Mouse (Mus musculus) ES-Bruce4 (cell line): Measurements from ENCODE around the gene Rftn2. TPM values are rescaled to one million over a fixed set of nuclear protein-coding genes. Genes with fewer than 3 reads are reported as not detected.

ENCODE experiments used
- H3K27ac ChIP-seq: 2 replicates; pipeline ENCODE4 v1.5.1; 2012; ENCODE audit warnings: low read length, inconsistent platforms; ENCODE audit not compliant: insufficient read depth
- H3K27me3 ChIP-seq: 2 replicates; pipeline ENCODE4 v1.6.1; 2012; ENCODE audit warnings: mild to moderate bottlenecking, low read length, inconsistent platforms; ENCODE audit not compliant: control insufficient read depth, poor library complexity, insufficient read depth, severe bottlenecking
- H3K36me3 ChIP-seq: 2 replicates; pipeline ENCODE4 v1.6.1; 2012; ENCODE audit warnings: inconsistent platforms, mild to moderate bottlenecking, low read length, moderate library complexity; ENCODE audit not compliant: control insufficient read depth, poor library complexity, insufficient read depth, severe bottlenecking
- H3K4me1 ChIP-seq: one replicate; pipeline ENCODE4 v1.8.1; 2011; ENCODE audit warnings: low read length; ENCODE audit not compliant: control insufficient read depth, insufficient read depth
- H3K4me3 ChIP-seq: 2 replicates; pipeline ENCODE4 v1.5.1; 2011; ENCODE audit warnings: low read depth, mild to moderate bottlenecking, low read length
- H3K9ac ChIP-seq: 2 replicates; pipeline ENCODE4 v1.6.1; 2012; ENCODE audit warnings: low read depth, mild to moderate bottlenecking, inconsistent platforms; ENCODE audit not compliant: poor library complexity, severe bottlenecking
- H3K9me3 ChIP-seq: replicated peaks from 2 replicates; pipeline ENCODE4 v1.6.1; 2012; ENCODE audit warnings: mild to moderate bottlenecking, low read length, inconsistent platforms; ENCODE audit not compliant: control insufficient read depth, poor library complexity, insufficient read depth, severe bottlenecking
- CTCF ChIP-seq: IDR thresholded peaks from one replicate; pipeline ENCODE4 v1.8.1; 2011; ENCODE audit warnings: low read depth, low read length
- EP300 ChIP-seq: IDR thresholded peaks from 2 replicates; pipeline ENCODE4 v1.6.1; 2011; ENCODE audit warnings: low read depth, low read length; ENCODE audit not compliant: insufficient read depth
- POLR2A ChIP-seq: IDR thresholded peaks from one replicate; pipeline ENCODE4 v1.8.1; 2011; ENCODE audit warnings: low read length; ENCODE audit not compliant: insufficient read depth
- polyA plus RNA-seq: library from polyadenylated mRNA; stranded (reverse); fragments of >200 nt; gene quantifications from 2 replicates; pipeline ENCODE4 v1.2.4, GENCODE M21; 2011; ENCODE audit warnings: low read depth; ENCODE audit not compliant: missing spikeins, insufficient read depth, insufficient read length

Gene Rftn2
- polyA plus RNA-seq, 1 experiment = 0.43 TPM

DNA sequence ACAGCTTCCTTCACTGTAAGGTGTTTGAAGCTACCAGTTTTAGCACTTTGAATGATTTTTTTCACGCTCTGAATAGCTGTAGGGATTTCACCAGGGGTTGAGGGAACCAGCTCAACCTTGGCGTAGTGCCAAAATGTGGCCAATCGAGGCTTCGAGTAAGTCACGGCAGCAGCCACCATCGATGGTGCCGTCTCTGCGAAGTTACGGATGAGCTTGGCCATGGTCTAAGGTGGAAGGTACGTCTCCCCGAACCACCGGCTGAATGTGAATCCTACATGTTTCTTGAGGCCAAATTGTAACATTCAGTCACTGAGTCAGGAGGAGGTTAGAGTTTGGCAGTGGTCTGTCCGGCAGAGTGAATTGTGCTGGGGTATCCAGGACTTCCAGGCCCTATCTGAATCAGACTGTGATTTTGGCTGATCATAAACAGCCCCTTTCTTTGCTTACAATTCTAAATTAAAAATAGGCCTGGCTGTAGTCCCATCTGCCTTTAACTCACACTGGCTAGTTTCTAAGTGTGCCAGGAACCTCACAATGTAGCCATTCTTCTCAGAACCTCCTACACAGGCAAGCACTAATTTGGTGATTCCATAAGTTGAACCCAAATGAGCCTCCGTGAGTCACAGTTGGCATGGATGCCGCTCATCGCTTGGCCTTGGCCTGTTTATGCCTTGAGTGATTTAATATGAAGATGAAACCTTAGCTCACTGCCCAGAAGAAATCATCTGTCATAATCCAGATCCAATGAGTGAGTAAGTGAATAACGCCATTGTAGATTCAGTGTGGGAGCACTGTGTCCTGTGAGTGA is 65.5 kb downstream of the Rftn2 start:
- no peaks in the 10 kb centered on the region for H3K9me3 ChIP-seq
- H3K4me1 ChIP-seq = peaks cover 5% of the 10 kb centered on the region
- TF ChIP-seq POLR2A (no peak), CTCF (no peak), EP300 (no peak)
- H3K36me3 ChIP-seq = peaks cover 3% of the 10 kb centered on the region; the same call in 1 of the 2 replicates
- no peak overlapping the region for H3K9ac ChIP-seq
- no peak overlapping the region for H3K27ac ChIP-seq
- no peaks in the 10 kb centered on the region for H3K27me3 ChIP-seq
- H3K4me3 ChIP-seq = no peak overlapping the region

DNA sequence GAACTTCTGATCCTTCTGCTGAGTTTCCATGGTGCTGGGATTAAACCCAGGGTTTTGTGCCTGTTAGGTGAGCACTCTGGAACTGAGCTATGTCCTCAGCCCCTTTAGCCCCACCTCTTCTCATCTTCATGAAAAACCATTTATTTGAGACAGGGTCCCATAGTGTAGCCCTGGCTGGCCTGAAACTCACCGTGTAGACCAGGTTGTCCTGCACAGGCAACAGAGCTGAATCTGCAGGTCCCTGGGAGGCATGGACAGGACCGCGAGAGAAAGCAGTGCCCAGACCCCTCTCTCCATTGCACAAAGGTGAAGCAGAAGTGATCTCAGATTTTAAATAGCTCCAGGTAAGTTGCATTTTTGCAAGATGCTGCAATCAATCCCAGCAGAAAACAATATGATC is 66.4 kb downstream of the Rftn2 start:
- Histone ChIP-seq H3K27ac (no peak overlapping the region), H3K36me3 (peaks cover 6% of the 10 kb centered on the region; the same call in 1 of the 2 replicates), H3K4me1 (peaks cover 5% of the 10 kb centered on the region), H3K27me3 (no peaks in the 10 kb centered on the region), H3K4me3 (no peak overlapping the region), H3K9me3 (no peaks in the 10 kb centered on the region), H3K9ac (no peak overlapping the region)
- TF ChIP-seq POLR2A = no peak
- no peak for TF ChIP-seq EP300
- TF ChIP-seq CTCF = no peak

DNA sequence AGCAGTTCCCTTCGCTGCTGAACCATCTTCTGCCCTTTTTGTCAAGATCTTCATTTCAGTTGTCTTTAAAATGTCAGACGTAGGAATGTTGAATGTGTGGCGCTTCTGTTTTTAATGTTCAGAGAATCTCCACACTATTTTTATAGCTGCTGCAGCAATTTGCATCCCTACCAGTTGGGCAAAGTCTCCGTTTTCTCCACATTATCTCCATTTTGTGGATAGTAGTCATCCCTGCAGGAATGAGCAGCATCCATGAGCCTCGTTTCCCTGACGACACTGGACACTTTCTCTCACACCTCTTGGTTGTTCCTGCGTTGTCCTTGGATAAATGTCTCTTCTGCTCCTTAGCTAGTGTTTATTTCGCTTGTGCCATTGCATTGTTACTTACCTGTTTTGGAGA is 67.8 kb downstream of the Rftn2 start:
- Histone ChIP-seq H3K9me3 (no peaks in the 10 kb centered on the region), H3K36me3 (peaks cover 6% of the 10 kb centered on the region; the same call in 1 of the 2 replicates), H3K4me3 (no peak overlapping the region), H3K4me1 (peaks cover 1% of the 10 kb centered on the region), H3K27me3 (no peaks in the 10 kb centered on the region), H3K9ac (no peak overlapping the region), H3K27ac (no peak overlapping the region)
- TF ChIP-seq CTCF (no peak), EP300 (no peak), POLR2A (no peak)

DNA sequence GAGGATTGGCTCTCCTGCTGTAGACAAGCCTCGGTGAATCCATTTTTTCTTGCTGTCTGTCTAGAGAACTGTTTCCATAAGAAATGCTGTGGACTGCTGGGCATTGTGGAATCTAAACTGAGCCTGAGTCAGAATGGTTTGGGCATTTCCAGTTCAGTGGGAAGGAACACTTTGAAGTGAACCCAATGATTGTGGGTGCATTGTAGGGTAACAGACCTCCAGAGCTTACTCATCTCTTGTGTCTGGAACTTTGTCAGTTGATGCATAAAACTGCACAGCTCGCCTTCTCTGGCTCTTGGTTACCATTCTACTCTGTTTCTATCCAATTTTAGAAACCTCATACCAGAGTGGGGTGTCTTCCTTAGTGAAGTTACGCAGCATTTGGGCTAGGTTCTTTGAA is 68.4 kb downstream of the Rftn2 start:
- H3K9me3 ChIP-seq = no peaks in the 10 kb centered on the region
- peaks cover 8% of the 10 kb centered on the region; the same call in 1 of the 2 replicates for H3K36me3 ChIP-seq
- H3K4me1 ChIP-seq = no peaks in the 10 kb centered on the region
- H3K9ac ChIP-seq = no peak overlapping the region
- no peaks in the 10 kb centered on the region for H3K27me3 ChIP-seq
- no peak for TF ChIP-seq CTCF
- no peak for TF ChIP-seq EP300
- no peak for TF ChIP-seq POLR2A
- H3K27ac ChIP-seq = no peak overlapping the region
- no peak overlapping the region for H3K4me3 ChIP-seq

DNA sequence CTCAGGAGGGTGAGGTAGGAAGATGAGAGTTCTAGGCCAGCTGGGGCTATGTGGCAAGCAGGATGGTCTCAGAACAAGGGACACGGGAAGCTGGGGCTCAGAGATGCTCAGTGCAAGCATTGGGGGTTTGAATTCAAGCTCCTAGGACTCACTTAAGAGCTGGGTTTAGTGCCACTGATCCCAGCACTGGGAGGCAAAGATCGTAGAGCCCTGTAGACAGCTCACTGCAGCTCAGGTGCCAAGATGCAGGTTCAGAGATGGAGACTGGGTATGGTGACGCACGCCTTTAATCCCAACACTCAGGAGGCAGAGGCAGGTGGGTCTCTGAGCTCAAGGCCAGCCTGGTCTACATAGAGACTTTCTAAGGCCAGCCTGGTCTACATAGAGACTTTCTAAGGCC is 69.3 kb downstream of the Rftn2 start:
- no peaks in the 10 kb centered on the region for H3K27me3 ChIP-seq
- H3K4me3 ChIP-seq = no peak overlapping the region
- H3K9ac ChIP-seq = no peak overlapping the region
- peaks cover 15% of the 10 kb centered on the region for H3K36me3 ChIP-seq
- no peak for TF ChIP-seq POLR2A
- no peak for TF ChIP-seq EP300
- TF ChIP-seq CTCF = no peak
- H3K9me3 ChIP-seq = no peaks in the 10 kb centered on the region
- H3K4me1 ChIP-seq = no peaks in the 10 kb centered on the region
- no peak overlapping the region for H3K27ac ChIP-seq

DNA sequence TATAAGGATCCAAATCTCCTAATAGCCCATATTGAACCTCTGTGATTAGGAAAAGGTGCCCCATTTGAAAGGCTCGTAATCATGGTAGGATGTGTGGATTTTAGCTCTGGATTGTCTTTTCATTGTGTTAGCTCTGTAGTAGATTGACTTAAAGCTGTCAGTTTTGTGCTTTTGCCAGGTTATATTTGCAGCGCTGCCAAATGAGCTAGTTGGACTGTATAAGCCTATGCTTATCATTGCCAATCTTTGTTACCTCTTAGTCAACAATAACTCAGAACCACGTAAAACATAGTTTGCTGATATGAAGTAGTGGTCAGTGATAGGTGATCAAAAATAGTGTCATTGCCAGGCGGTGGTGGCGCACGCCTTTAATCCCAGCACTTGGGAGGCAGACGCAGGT is 81.0 kb downstream of the Rftn2 start:
- no peak for TF ChIP-seq EP300
- no peak overlapping the region for H3K9ac ChIP-seq
- H3K4me1 ChIP-seq = no peaks in the 10 kb centered on the region
- no peak overlapping the region for H3K27ac ChIP-seq
- H3K27me3 ChIP-seq = no peaks in the 10 kb centered on the region
- H3K36me3 ChIP-seq = peaks cover 21% of the 10 kb centered on the region
- H3K9me3 ChIP-seq = no peaks in the 10 kb centered on the region
- no peak overlapping the region for H3K4me3 ChIP-seq
